ENCODE assay signal across 8 mouse cellular contexts in genomic region chr7:127375271-127376245, GRCm38 (mm10). TPM values are rescaled to one million over a fixed set of nuclear protein-coding genes. Genes with fewer than 3 reads are reported as not detected.
DNase-seq lines count a peak whose midpoint lies in the region; ATAC-seq and TF ChIP-seq lines count a peak whose summit lies in the region.
"Not testable (repeated sequence)": the region's sequence is repeated elsewhere in the genome, so short reads cannot be mapped to it uniquely, and the experiment has no call there.

Gene Zfp747 (minus strand): TSS chr7:127376050.

- H3K4me2 ChIP-seq in CH12.LX (ENCODE audit: insufficient read depth, low read depth, poor library complexity, severe bottlenecking) = peak within 1 kb of the TSS; percentile 67
- peak within 1 kb of the TSS; percentile 75 for H3K4me2 ChIP-seq in forebrain, embryonic 11.5 days (ENCODE audit: low read depth, low read length, severe bottlenecking)
- H3K4me2 ChIP-seq in heart, postnatal 0 days (ENCODE audit: low read depth, low read length) = peak within 1 kb of the TSS; percentile 84
- H3K4me2 ChIP-seq in liver, embryonic 16.5 days (ENCODE audit: low read depth, low read length) = peak within 1 kb of the TSS; percentile 85
- peak within 1 kb of the TSS; percentile 73 for H3K4me2 ChIP-seq in neural tube, embryonic 13.5 days

- ATAC-seq in forebrain, embryonic 11.5 days (replicated peaks; ENCODE audit: low FRiP score) = peak; percentile 95
- peak; percentile 96 for ATAC-seq in heart, postnatal 0 days (ENCODE audit: insufficient read depth, low read depth)
- ATAC-seq in liver, embryonic 16.5 days (ENCODE audit: low read depth) = peak; percentile 98
- peak; percentile 90 for ATAC-seq in neural tube, embryonic 13.5 days (ENCODE audit: low read depth)

- TF ChIP-seq CTCF in CH12.LX (conservative IDR thresholded peaks at IDR 0.05 in 1 of 2, IDR thresholded peaks at IDR 0.05 in 1 of 2; ENCODE audit: low read depth in 2 of 2, low read length in 2 of 2) = peak in 1 of 2 experiments; percentile 64; a peak in 2 of 4 replicates
- peak; percentile 66 for TF ChIP-seq CTCF in heart, postnatal 0 days (IDR thresholded peaks at IDR 0.05; ENCODE audit: low read depth)
- peak; percentile 50; the same call in 1 of the 2 replicates for TF ChIP-seq CTCF in testis, adult 2 months (IDR thresholded peaks at IDR 0.05; ENCODE audit: control insufficient read depth, insufficient read depth, insufficient replicate concordance, low read depth, low read length)

- not testable (repeated sequence) for H3K79me2 ChIP-seq in CH12.LX (replicated peaks; ENCODE audit: control insufficient read depth, extremely low read depth, insufficient read depth, poor library complexity, severe bottlenecking)

- not testable (repeated sequence) for TF ChIP-seq RAD21 in CH12.LX (IDR thresholded peaks at IDR 0.05; ENCODE audit: low read depth, low read length)

- TF ChIP-seq POLR2A in CH12.LX (IDR thresholded peaks at IDR 0.05; ENCODE audit: low read depth, low read length) = peak; percentile 89
- 0 out of 2 replicates have a peak, but pooled peaks have one; percentile 18 for TF ChIP-seq POLR2A in testis, adult 2 months (IDR thresholded peaks at IDR 0.05; ENCODE audit: control insufficient read depth, low read depth, low read length)

- peak within 1 kb of the TSS; percentile 65 to 80 (median 71) for H3K4me3 ChIP-seq in CH12.LX (replicated peaks in 1 of 3; ENCODE audit: low read depth in 2 of 3, low read length in 2 of 3, poor library complexity in 1 of 3)
- peak within 1 kb of the TSS; percentile 65 for H3K4me3 ChIP-seq in forebrain, embryonic 11.5 days (ENCODE audit: low read depth, low read length)
- peak within 1 kb of the TSS; percentile 54 for H3K4me3 ChIP-seq in heart, postnatal 0 days (ENCODE audit: low read depth, low read length)
- H3K4me3 ChIP-seq in liver, embryonic 16.5 days (ENCODE audit: low read depth, low read length) = peak within 1 kb of the TSS; percentile 83
- peak within 1 kb of the TSS; percentile 70 for H3K4me3 ChIP-seq in neural tube, embryonic 13.5 days
- peak within 1 kb of the TSS; percentile 84 for H3K4me3 ChIP-seq in testis, adult 2 months (ENCODE audit: control insufficient read depth, low read depth, low read length)

- H3K36me3 ChIP-seq in CH12.LX (replicated peaks in 1 of 2; ENCODE audit: control insufficient read depth in 1 of 2, insufficient read depth in 1 of 2, low read length in 1 of 2); forebrain, embryonic 11.5 days (ENCODE audit: control insufficient read depth, insufficient read depth, low read length); heart, postnatal 0 days (replicated peaks; ENCODE audit: control insufficient read depth, insufficient read depth, low read length); liver, embryonic 16.5 days (ENCODE audit: control insufficient read depth, insufficient read depth); testis, adult 2 months (ENCODE audit: control insufficient read depth, insufficient read depth, low read length): not testable (repeated sequence)
- H3K36me3 ChIP-seq in neural tube, embryonic 13.5 days = peaks cover 21% of the 10 kb centered on the region

- WGBS in forebrain, embryonic 11.5 days = 2% methylated on average over 48 of the region's 49 CpGs
- WGBS in heart, postnatal 0 days = under 1% methylated on average over 48 of the region's 49 CpGs
- WGBS in liver, embryonic 16.5 days (ENCODE audit: insufficient replicate concordance) = under 1% methylated on average over 49 of the region's 49 CpGs
- WGBS in neural tube, embryonic 13.5 days = 4% methylated on average over 49 of the region's 49 CpGs

- peak; percentile 97 for DNase-seq in CH12.LX (ENCODE audit: extremely low read depth)
- peak; percentile 98 for DNase-seq in c-Kit-positive CD71-positive TER-119-negative erythroid progenitor cells, embryonic 14.5 days (ENCODE audit: low read depth)
- DNase-seq in forebrain, embryonic 11.5 days (ENCODE audit: low spot score) = peak; percentile 90
- peak; percentile 94 for DNase-seq in heart, postnatal 0 days (ENCODE audit: low spot score)
- DNase-seq in kidney, postnatal 4 days = peak; percentile 94 to 97

- in situ Hi-C loops in CH12.LX (cut with MboI; ENCODE audit: low pct_ligation_motif_present, low pct_unique_long_range_greater_than_20kb, low sequenced_read_pairs) = not testable (repeated sequence)

- H3K27me3 ChIP-seq in CH12.LX (replicated peaks); forebrain, embryonic 11.5 days (ENCODE audit: control insufficient read depth, insufficient read depth, low read length); heart, postnatal 0 days (ENCODE audit: control insufficient read depth, insufficient read depth, low read length); liver, embryonic 16.5 days (ENCODE audit: control insufficient read depth, insufficient read depth, low read depth, low read length); neural tube, embryonic 13.5 days; testis, adult 2 months (ENCODE audit: control insufficient read depth, insufficient read depth, low read length): not testable (repeated sequence)

- H3K4me1 ChIP-seq in CH12.LX (ENCODE audit: control insufficient read depth in 1 of 2, insufficient read depth in 2 of 2); forebrain, embryonic 11.5 days (replicated peaks; ENCODE audit: control insufficient read depth, insufficient read depth, low read length); heart, postnatal 0 days (ENCODE audit: control insufficient read depth, insufficient read depth); neural tube, embryonic 13.5 days (replicated peaks); testis, adult 2 months (ENCODE audit: control insufficient read depth, insufficient read depth, low read length): not testable (repeated sequence)
- H3K4me1 ChIP-seq in liver, embryonic 16.5 days (ENCODE audit: control insufficient read depth, low read depth, low read length) = peaks cover 14% of the 10 kb centered on the region

- peak within 1 kb of the TSS; percentile 53 for H3K9ac ChIP-seq in CH12.LX (ENCODE audit: insufficient read depth, low read depth)
- peak within 1 kb of the TSS; percentile 71 for H3K9ac ChIP-seq in forebrain, embryonic 11.5 days (ENCODE audit: low read length)
- peak within 1 kb of the TSS; percentile 79 for H3K9ac ChIP-seq in heart, postnatal 0 days (replicated peaks; ENCODE audit: low read depth, low read length)
- H3K9ac ChIP-seq in liver, embryonic 16.5 days (ENCODE audit: low read depth, low read length) = peak within 1 kb of the TSS; percentile 86
- peak within 1 kb of the TSS; percentile 79 for H3K9ac ChIP-seq in neural tube, embryonic 13.5 days

- H3K9me3 ChIP-seq in CH12.LX (replicated peaks; ENCODE audit: low read length); forebrain, embryonic 11.5 days (ENCODE audit: control insufficient read depth, low read length); heart, postnatal 0 days (replicated peaks; ENCODE audit: control insufficient read depth, low read length); liver, embryonic 16.5 days (replicated peaks; ENCODE audit: control insufficient read depth, low read length); neural tube, embryonic 13.5 days: not testable (repeated sequence)

- not testable (repeated sequence) for H3K27ac ChIP-seq in CH12.LX (ENCODE audit: insufficient read depth, low read depth); forebrain, embryonic 11.5 days (ENCODE audit: low read depth, low read length); testis, adult 2 months (ENCODE audit: control insufficient read depth, insufficient read depth, low read depth, low read length)
- H3K27ac ChIP-seq in heart, postnatal 0 days (ENCODE audit: low read depth) = peak within 1 kb of the TSS; percentile 58; the same call in 1 of the 2 replicates
- H3K27ac ChIP-seq in liver, embryonic 16.5 days (ENCODE audit: low read length) = peak within 1 kb of the TSS; percentile 77
- H3K27ac ChIP-seq in neural tube, embryonic 13.5 days (replicated peaks) = peak within 1 kb of the TSS; percentile 72

- TF ChIP-seq EP300 in CH12.LX (IDR thresholded peaks at IDR 0.05; ENCODE audit: low read length); heart, postnatal 0 days (IDR thresholded peaks at IDR 0.05; ENCODE audit: low read depth): not testable (repeated sequence)

- dilution Hi-C loops in CH12.LX (cut with MboI; ENCODE audit: extremely low pct_ligation_motif_present, extremely low pct_unique_long_range_greater_than_20kb, low sequenced_read_pairs) = not testable (repeated sequence)

TF ChIP-seq in CH12.LX, 34 proteins besides CTCF, POLR2A, EP300 and RAD21 (continues in another document):
- peak; percentile 88 for TF ChIP-seq HCFC1 (IDR thresholded peaks at IDR 0.05; ENCODE audit: low read depth, low read length)
- peak; percentile 68 for TF ChIP-seq NRF1 (IDR thresholded peaks at IDR 0.05; ENCODE audit: low read depth, low read length)
- 0 out of 2 replicates have a peak, but pooled peaks have one; percentile 57 for TF ChIP-seq KAT2A (IDR thresholded peaks at IDR 0.05; ENCODE audit: insufficient replicate concordance, low read length)
- peak; percentile 79 for TF ChIP-seq TCF12 (IDR thresholded peaks at IDR 0.05; ENCODE audit: low read depth, low read length)
- peak; percentile 91 for TF ChIP-seq MAX (IDR thresholded peaks at IDR 0.05; ENCODE audit: low read length)
- peak; percentile 80 for TF ChIP-seq ELF1 (IDR thresholded peaks at IDR 0.05; ENCODE audit: low read depth, low read length)
- TF ChIP-seq MXI1 (IDR thresholded peaks at IDR 0.05; ENCODE audit: low read depth, low read length) = peak; percentile 90
- TF ChIP-seq JUN (IDR thresholded peaks at IDR 0.05; ENCODE audit: insufficient read depth, low read depth, low read length) = peak; percentile 30
- TF ChIP-seq IRF4 (IDR thresholded peaks at IDR 0.05; ENCODE audit: low read depth, low read length) = peak; percentile 31; the same call in 1 of the 2 replicates

RNA-seq across cellular contexts. Expression of gene Zfp747, which starts in this region (rescaled TPM):
- total RNA-seq in CH12.LX (2012; rRNA removed) (8.2 and 9.7 TPM in 2 replicates), CH12.LX (2014; rRNA removed) (6.3 and 7.2 TPM in 2 replicates)
- polyA plus RNA-seq in CH12.LX (2012; ENCODE audit: insufficient read length, low read depth) = 7.7 and 8.2 TPM in 2 replicates
- 8.5 and 8.6 TPM in 2 replicates for polyA plus RNA-seq in forebrain, embryonic 11.5 days (2014; fragmentation: Nextera tagmentation; extraction: Ambion mirVana)
- 5.8 TPM in 2 replicates for total RNA-seq in heart, postnatal 0 days (2014; rRNA removed; ENCODE audit: low replicate concordance)
- 3.0 and 3.8 TPM in 2 replicates for polyA plus RNA-seq in heart, postnatal 0 days (2015; fragmentation: Nextera tagmentation; extraction: Ambion mirVana)
- 1.7 and 2.0 TPM in 2 replicates for polyA plus RNA-seq in liver, embryonic 16.5 days (2015; fragmentation: Nextera tagmentation; extraction: Ambion mirVana)
- polyA plus RNA-seq in neural tube, embryonic 13.5 days (2015; fragmentation: Nextera tagmentation; extraction: Ambion mirVana) = 8.5 and 8.6 TPM in 2 replicates
- 1.0 and 1.4 TPM in 2 replicates for polyA plus RNA-seq in testis, adult 2 months (2012; rRNA removed)
